Mouse (Mus musculus) lung, postnatal 14 days (tissue): Measurements from ENCODE around the gene Tnfrsf19.

Source experiments
- DNase-seq: peaks from one replicate; pipeline ENCODE4 v3.0.0; 2021

Gene Tnfrsf19

DNA sequence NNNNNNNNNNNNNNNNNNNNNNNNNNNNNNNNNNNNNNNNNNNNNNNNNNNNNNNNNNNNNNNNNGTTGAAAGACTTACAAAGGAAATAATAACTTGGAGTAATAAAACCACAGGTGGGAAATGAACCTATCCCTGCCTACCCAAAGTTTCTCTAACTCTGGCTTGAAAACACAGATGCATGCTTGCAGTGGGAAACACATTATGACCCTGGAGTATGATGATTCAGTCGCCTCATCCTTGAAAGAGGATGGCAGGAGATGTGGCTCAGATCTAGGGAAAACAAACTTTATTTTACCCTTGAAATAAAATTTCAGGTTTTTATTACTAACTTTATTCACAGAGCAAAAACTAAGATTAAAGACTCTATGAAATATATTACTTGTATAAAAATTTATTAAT, 26.4 kb downstream of the Tnfrsf19 start:
- no peak for DNase-seq

DNA sequence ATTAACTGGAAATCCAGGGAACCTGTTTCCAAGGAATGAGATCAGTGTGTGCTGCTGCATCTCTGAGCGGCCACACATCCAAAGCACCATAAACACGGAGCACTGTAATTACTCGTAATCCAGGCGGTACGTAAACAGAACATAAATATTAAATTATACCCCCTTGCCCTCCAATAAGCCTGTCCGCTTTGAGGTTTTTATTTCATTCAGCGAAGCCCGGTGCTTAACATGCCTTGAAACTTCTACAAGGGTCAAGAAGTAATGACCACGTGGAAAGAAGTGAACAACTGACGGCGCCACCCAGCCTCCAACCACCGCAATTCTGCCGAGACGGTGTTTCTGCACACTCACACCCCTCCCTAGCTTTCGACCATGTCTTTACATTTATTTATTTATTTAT, 31.7 kb downstream of the Tnfrsf19 start:
- no peak for DNase-seq

DNA sequence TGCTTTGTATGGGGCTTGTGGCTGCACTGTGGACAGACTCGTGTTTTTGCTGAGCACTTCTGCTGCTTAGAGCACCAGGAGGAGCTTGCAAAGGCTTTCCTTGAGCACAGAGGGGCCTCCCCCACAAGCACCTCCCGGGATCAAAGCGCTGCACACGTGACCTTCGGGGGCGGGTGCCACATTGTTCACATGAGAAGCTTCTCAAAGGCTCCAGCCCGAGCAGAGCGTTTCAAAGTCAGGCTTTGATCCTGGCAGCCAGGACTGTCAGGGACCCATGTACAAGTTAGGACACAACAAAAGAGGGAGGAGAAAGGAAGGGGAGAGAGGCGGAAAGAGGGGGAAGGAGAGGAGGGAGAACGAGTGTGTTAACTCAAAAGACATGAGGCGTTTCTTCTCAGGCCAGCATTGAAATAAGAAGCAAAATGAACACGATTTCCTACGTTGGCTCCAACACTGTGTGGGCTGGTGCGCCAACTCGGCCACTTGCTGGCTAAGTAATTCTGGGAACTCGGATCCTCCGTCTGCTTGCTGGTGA, 33.8 kb downstream of the Tnfrsf19 start:
- peak; percentile 73 for DNase-seq

GRCm38 (mm10) chr14:61011621-61012174, 34.6 kb downstream of the Tnfrsf19 start:
- no peak for DNase-seq

DNA sequence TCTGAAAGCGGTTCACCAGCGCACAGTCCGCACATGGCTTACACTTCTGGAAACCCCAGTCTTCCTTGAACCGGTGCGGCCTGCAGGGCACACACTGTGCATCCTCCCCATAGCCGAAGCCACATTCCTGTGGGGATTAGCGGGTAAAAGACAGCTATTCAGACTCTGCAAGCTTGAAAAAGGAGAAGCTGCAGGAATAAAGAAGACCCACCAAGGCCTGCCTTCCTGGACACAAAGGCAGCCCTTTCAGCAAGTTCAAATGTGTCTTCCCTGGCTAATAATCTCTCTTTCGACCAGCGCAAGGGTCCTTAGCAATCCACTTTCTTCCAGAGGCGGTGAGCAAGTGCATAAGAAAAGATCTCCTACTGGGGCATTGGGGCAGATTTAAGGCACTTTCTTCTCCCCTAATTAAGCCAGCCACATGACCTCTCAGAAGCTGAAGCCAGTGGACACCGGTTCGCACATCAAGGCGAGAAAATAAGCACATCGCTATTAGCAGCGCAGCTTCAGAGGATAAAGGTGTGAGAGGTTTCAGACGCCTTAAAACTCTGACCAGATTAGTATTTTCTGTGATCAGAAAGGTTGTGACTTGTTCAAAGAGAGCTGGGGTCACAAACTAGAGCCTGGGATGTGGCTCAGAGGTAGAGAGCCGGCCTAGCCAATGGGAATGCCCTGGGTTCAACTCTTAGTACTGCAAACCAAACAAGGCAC, 41.0 kb downstream of the Tnfrsf19 start:
- no peak for DNase-seq

DNA sequence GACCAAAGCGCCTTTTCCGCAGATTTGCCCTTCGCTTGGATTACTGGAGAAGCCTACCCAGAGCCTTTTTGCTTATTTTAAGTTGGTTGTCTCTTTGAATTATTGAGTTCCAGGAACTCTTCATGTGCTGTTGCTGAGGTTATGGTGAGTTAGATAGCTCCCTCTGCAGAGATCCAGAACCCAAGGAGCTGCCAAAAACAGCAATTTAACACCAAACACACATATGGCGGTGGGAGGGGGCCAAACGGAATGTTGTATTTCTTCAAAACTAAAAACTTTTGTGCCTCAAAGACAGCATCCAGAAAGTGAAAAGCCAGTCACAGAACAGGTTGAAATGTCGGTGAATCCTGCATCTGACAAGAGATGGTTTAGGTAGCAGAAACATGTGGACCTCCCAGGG, 42.6 kb downstream of the Tnfrsf19 start:
- DNase-seq = no peak

- no peak for DNase-seq
Measured at GRCm38 (mm10) chr14:61000072-61000471, 46.2 kb downstream of the Tnfrsf19 start.

GRCm38 (mm10) chr14:60996556-60996955, 49.7 kb downstream of the Tnfrsf19 start:
- DNase-seq = no peak

DNA sequence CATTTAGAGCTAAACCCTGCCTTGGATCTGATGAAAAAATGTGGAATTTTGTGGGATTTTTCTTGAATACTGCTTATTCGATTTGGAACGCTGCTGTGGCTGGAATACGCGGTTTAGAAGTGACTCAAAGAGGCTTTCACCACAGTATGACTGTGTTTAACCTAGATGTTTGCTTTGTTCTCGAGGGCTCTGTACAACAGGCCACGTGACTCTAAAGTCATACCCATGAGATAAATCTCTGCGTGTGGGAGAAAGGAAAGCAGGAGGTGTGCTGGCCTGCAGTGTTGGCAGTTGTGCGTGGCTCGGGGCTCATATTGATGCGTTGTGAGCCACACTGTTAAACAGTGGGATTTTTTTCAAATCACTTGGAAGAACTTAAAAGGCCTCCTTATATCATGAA, 52.8 kb downstream of the Tnfrsf19 start:
- DNase-seq = peak; percentile 23

GRCm38 (mm10) chr14:60993092-60993491, 53.2 kb downstream of the Tnfrsf19 start:
- DNase-seq = peak; percentile 35

GRCm38 (mm10) chr14:60992144-60992543, 54.1 kb downstream of the Tnfrsf19 start:
- no peak for DNase-seq

DNA sequence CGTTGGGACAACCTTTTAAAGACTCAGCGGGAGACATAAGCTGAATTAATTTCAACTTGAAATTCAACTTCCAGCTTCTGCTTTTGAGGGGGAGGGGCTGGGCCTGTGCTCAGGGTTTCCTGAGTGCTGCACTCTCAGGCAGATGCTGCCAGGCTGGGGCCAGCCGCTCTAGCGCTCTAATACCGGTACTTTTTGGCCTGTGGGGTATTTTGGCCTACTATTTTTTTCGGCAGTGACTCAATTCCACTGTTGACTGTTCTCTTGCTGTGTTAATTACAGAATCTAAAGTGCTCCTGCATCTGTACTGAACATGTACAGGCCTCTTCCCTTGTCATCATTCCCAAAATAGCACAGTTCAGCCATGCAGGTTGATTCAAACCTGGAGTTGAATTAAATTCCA, 58.1 kb downstream of the Tnfrsf19 start:
- DNase-seq = no peak

DNA sequence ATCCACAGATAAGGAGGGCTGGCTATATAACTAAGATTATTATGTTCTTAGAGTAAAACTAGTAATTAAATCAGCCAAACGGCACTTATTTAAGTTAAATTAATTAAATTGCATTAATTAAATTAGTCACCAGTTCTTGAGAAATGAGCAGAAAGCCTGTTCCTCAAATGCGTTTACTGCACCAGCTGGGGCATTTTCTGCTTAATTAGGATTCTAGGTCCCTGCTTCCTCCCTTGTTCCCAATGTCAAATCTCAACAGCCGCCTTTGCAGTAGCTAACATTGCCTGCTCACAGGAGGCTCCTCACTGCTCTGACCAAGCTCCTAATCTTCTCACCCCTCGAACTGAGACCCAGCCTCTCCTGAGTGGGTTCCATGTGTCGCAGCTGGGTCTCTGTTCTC, 59.4 kb downstream of the Tnfrsf19 start:
- DNase-seq = no peak

DNA sequence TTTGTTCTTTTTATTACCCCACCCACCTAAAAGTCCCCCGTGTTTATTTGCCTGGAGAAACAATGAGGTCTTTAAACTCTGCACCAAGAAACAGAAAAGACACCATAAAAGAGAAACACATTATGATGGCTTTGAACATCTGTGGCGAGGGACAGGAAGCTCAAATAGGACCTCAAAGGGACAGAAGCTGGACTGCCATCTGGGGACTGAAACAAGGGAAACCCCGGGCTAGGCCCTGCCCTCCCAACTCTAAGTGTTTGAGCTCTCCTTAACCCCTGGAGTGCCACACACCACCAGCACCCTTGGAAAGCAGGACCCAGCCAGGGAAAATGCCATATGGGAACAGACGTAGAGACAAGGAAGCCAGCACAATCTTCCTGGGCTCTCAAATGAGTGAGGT, 61.2 kb downstream of the Tnfrsf19 start:
- no peak for DNase-seq

- DNase-seq = no peak
Measured at GRCm38 (mm10) chr14:60984266-60984665, 62.0 kb downstream of the Tnfrsf19 start.

DNA sequence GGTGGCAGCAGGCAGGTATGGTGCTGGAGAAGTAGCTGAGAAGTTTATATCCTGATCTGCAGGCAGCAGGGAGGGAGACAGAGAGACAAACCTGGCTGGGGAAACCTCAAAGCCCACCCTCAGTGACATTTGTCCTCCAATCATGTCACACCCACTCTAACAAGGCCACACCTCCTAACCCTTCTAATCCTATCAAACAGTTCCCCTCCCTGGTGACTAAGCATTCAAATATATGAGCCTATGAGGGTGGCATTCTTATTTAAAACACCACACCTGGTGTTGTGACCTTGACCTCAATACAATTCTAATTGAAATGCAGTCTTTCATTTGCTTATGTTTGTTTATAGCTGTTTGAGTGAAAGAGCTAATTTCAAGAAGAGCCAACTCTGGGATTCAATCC, 64.2 kb downstream of the Tnfrsf19 start:
- no peak for DNase-seq

GRCm38 (mm10) chr14:60980244-60980887, 65.9 kb downstream of the Tnfrsf19 start:
- peak; percentile 57 for DNase-seq

DNA sequence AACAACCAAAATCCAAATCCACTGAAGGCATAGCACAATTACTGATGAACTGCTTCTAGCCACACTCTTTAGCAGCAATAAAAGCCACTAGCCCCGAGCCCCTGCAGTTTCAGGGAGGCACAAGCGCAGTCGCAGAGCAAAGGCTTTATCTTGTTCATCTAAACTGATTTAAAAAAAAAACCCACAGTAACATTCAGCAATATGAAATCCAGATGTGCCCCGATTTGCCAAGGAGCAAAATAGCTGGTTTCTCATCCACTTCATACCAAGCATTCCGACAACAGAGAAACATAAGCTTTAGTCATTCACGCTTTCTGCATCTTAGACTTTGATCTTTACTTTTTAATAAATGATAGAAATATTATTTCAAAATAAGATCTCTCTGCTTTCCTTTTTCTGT, 68.2 kb downstream of the Tnfrsf19 start:
- DNase-seq = no peak

GRCm38 (mm10) chr14:60976231-60976630, 70.1 kb downstream of the Tnfrsf19 start:
- DNase-seq = no peak

DNA sequence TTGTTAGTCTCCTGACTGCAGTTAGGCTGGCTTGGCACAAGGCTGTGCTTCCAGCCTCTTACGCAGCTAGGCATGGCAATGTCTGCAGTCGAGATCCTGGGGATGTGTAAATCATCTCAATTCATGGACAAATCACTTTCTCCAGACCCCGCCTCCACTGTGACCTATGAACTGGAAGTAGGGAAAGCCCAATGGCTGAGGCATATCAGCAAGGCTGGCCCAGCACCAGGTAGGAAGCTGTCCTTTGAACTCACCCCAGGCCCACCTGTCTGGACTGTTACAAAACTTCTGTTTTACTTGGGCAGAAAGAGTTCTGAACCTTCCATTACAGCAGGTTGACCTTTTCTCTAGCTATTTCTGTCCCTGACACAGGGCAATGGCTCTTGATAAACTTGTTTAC, 70.6 kb downstream of the Tnfrsf19 start:
- DNase-seq = no peak

DNA sequence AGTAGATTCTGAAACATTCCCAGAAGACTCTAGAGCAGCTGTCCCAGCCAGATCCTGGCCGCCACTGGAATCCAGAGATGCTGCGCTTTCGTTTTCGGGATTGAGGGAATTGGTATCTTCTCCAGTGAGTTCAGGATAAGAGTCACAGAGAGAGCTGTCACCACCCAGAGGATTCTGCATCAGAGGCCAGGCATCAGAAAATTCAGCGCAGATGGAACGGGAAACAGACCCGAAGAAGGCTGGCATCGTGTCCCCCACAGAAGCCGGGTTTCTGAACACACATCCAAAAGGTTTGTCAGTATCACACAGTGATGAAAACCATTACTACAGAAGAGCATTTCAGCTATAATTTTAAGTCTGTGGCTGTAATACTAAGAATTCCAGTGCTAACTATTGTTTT, 75.3 kb downstream of the Tnfrsf19 start:
- no peak for DNase-seq

DNA sequence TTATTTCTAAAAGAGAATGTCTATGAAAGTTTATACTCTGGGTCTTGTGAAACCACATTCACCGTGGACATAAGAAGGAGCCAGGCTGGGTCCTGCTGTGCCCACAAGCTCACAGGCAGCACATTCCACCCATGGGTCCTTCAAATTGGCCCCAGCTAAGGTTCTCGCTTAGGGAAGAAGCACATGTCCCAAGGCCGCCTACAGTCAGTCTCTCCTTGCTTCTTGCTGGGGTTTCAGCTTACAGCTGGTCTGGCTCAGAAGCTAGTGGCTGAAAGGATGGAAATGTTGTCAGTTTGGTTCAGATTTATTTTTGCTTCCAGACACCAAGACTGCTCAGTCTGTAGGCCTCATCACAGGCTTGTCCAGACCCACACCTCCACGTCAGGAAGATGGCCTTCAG, 80.2 kb downstream of the Tnfrsf19 start:
- DNase-seq = no peak

DNA sequence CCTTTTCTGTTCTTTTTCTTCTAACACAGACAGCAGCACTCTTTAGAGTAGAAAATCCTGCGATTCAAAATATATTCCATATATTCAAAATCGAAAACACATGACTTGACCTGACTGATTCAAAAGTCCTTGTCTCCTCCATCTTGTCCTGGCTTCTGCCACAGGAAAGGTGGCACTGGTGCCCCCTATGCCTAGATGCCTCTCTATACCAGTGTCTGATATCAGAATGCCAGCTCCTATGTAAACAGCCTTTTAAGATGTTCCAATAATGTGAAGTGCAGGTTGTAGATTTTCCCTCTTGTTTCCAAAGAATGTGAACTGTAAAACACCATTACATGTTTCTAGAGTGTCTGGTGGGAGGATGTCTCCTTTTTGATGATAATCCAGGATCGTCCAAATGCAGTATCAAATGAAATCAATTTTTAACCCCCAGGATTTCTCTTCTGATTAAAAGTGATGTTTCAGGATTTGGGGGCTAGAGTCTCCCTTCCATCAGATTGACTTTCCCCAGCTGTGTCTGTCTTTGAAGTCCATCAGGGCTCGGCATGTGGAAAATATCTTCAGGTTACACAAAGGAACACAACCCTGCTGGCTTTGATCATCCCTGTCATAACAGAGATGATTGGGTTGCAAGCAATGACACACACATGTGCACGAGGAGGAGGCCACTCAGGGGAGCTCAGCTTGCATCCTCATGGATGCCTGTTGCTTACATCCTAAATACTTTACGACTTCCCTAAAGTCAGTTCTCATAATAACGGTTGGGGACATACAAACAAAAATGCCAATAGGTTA, 82.1 kb downstream of the Tnfrsf19 start:
- no peak for DNase-seq
